Mouse (Mus musculus) embryonic stem cell, embryonic (primary cell): ENCODE results near the gene Dnah17.

Experiments
- CTCF ChIA-PET, 4 experiments: fragments of 300-600 bp in 2 of 4; fragments of 350-600 bp in 2 of 4; sonication (Branson Sonifier 250); formaldehyde crosslinking; loops; one replicate each; lab custom pipeline; 2022; ENCODE audit warnings: inconsistent platforms in 2 of 4; lab: Charles Lee
- POLR2A ChIA-PET, 4 experiments: fragments of 300-600 bp in 2 of 4; fragments of 350-600 bp in 2 of 4; sonication (Branson Sonifier 250); formaldehyde crosslinking; loops; one replicate each; lab custom pipeline; 2022; ENCODE audit warnings: antibody characterized with exemption in 4 of 4, inconsistent platforms in 1 of 4; lab: Charles Lee

Gene Dnah17

DNA sequence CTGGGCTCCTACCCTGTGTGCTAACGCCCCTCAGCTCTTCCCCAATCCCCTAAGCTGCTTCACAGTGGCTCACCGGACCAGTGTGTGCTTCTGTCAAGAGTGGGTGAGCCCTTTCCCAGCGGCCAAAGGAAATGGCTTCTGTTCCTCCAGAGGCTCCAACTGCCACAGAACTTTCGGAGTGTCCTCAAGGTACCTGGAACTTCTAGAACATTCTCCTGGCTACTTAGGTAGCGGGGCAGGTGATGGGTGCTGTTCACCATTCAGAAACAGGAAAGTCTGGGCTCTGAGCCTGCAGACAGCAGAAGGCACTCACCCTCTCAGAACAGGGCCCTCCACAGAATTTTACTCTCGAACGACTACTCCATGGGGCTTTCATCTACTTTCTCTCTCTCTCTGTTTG lies at the start of gene Dnah17:
TSS of gene Dnah17 (minus strand) at position 101 of the 400 bp plus-strand sequence.
- POLR2A ChIA-PET, result interaction anchor here in 2 of 4 experiments (0.5 to 1.1 kb wide), 3 partner anchors 9 to 16 kb away, joined by 3 to 5 read pairs (median 3); no protein-coding TSS in a partner anchor
- CTCF ChIA-PET, result interaction anchor here in 1 of 4 experiments (0.7 kb wide), 1 partner anchor 340 kb away, joined by 3 read pairs; no protein-coding TSS in a partner anchor

DNA sequence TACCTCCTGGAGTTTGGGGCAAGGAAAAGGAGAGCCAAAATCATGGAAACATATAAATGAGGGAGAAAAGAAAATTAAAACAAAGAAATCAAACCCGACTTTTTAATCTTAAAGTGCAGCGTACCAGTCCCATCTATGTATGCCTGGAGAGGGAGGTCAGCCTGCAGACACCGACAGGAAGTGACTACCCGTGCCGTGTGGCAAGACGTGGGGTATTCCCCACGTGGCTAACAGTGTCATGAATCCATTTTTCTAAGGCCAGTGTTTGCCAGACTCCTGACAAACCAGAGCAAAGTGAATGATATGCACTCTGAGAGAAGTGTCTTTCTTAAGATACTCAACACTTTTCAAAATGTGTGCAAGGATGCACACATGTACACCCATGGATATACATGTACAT lies 49.8 kb upstream of the Dnah17 start:
- ChIA-PET CTCF (interaction anchor here in 1 of 4 experiments (1.3 kb wide), 1 partner anchor 15 kb away, joined by 4 read pairs; no protein-coding TSS in a partner anchor), POLR2A (no interaction called here)

DNA sequence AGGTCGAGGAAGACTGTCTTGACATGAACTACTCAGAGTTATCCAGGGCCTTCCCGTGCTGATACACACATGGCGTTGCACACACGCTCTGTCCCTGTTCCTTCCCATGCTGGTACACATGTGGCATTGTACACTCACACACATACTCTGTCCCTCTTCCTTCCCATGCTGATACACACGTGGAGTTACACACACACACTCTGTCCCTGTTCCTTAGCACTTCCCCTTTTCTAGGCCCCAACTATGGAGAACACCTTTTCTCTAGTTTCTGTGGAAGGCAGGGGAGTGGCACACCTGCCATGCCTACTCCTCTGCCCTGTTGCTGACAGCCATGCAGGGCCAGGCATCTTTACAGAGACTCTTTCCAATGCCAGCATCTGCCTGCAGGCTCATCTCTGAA lies 47.8 kb upstream of the Dnah17 start:
- CTCF ChIA-PET, result no interaction called here
- POLR2A ChIA-PET, result interaction anchor here in 1 of 4 experiments (0.6 kb wide), 1 partner anchor 183 kb away, joined by 3 read pairs; no protein-coding TSS in a partner anchor

DNA sequence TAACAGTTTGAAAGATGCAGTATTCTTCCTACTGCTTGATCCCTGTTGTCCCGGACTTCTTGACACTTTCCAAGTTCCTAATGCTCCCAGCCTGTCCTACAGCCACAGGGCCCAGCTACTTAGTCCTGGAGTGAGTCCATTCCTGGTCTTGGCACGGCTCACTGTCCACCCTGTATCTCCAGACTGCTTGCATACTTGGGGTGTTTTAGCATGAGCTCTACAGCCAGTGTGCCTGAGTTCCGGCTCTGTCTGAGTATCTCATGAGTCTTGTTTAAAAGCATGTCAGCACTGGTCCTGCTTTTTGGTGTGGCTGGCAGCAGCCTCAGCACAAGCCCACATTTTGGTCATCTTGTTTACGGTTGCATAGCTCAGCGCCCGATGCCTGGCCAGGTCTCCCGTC lies 44.3 kb upstream of the Dnah17 start:
- POLR2A ChIA-PET, result interaction anchor here in 1 of 4 experiments (1.7 kb wide), 1 partner anchor 9 kb away, joined by 4 read pairs; no protein-coding TSS in a partner anchor
- CTCF ChIA-PET, result no interaction called here

DNA sequence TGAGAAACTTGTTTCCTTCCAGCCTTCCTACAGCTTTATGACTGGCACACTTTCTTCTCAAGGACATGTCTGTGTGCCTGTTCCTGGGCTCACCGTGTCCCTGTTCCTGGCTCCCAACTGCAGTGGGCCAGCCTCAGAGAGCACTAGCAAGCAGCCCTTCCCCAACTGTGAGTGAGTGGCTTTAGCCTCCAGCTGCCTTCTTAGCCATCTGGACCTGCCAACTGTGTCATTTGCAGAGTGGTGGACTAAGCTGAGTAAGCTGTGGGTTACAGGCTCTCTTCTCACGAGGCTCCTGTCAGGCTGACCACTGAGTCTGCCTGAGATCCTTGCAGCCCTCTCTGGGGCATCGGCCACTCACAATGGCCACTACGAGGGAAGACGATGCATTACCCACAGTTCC lies 42.3 kb upstream of the Dnah17 start:
- CTCF ChIA-PET, result interaction anchor here in 3 of 4 experiments (0.6 to 0.9 kb wide), 3 partner anchors 187 to 566 kb away, joined by 3 to 8 read pairs (median 4); no protein-coding TSS in a partner anchor
- POLR2A ChIA-PET, result no interaction called here

GRCm38 (mm10) chr11:118170333-118170732 lies 39.9 kb upstream of the Dnah17 start:
- ChIA-PET CTCF (interaction anchor here in 2 of 4 experiments (0.7 to 1.0 kb wide), 2 partner anchors 19 to 478 kb away, joined by 3 to 5 read pairs; no protein-coding TSS in a partner anchor), POLR2A (no interaction called here)

DNA sequence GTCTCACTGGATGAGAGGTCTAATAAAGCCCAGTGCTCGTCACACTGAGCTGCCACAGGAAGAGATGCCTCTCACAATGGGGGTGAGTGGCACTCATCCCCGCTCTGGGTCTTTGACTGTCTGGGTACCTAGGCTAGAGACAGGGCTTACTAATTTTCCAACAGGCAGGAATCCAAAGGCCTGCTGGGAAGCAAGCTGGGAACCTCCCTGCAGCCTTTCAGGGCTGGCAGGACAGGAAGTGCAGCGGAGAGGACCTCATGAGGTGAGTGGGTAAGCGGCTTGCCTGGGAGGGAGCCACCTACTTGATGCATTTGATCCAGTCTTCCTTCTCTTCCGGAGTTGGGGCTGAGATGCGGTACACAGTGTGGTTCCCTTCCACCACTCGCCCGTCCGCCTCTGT lies 38.3 kb upstream of the Dnah17 start:
- POLR2A ChIA-PET, result interaction anchor here in 2 of 4 experiments (0.6 to 1.0 kb wide), 2 partner anchors 38 to 59 kb away, joined by 3 read pairs; no protein-coding TSS in a partner anchor
- CTCF ChIA-PET, result interaction anchor here in 1 of 4 experiments (0.5 kb wide), 1 partner anchor 390 kb away, joined by 5 read pairs; no protein-coding TSS in a partner anchor

- ChIA-PET CTCF (interaction anchor here in 1 of 4 experiments (1.8 kb wide), 1 partner anchor 90 kb away, joined by 4 read pairs; no protein-coding TSS in a partner anchor), POLR2A (interaction anchor here in 3 of 4 experiments (0.6 to 1.5 kb wide), 3 partner anchors 8 to 215 kb away, joined by 3 to 4 read pairs (median 3); no protein-coding TSS in a partner anchor)
Observed at GRCm38 (mm10) chr11:118166626-118167025, 36.2 kb upstream of the Dnah17 start.

GRCm38 (mm10) chr11:118165681-118166080 lies 35.2 kb upstream of the Dnah17 start:
- POLR2A ChIA-PET, result interaction anchor here in 2 of 4 experiments (0.9 to 1.5 kb wide), 5 partner anchors 9 to 68 kb away, joined by 3 to 4 read pairs (median 3); no protein-coding TSS in a partner anchor
- CTCF ChIA-PET, result interaction anchor here in 3 of 4 experiments (0.6 to 1.8 kb wide), 10 partner anchors 14 to 585 kb away, joined by 3 to 6 read pairs (median 3); no protein-coding TSS in a partner anchor

DNA sequence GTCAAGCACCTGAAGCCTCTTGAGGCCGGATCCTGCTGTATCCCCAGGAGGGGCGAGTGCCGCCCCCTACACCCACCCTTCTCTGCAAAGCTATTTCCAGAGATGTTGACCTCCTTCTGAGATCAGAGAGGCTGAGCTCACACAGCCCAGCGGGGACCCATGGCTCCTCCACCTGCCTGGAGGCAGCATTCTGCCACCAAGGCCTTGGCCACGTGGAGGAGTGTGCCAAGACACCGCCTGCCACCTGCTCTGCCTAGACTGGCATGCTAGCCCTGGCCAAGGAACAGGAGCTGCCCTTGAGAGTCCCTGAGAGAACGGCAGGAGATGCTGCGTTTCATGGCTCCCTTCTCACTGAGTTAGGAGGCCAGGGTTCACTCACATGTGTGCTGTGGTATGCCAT lies 34.1 kb upstream of the Dnah17 start:
- CTCF ChIA-PET, result interaction anchor here in 1 of 4 experiments (1.8 kb wide), 1 partner anchor 61 kb away, joined by 5 read pairs; no protein-coding TSS in a partner anchor

GRCm38 (mm10) chr11:118162245-118162644 lies 31.8 kb upstream of the Dnah17 start:
- ChIA-PET POLR2A (no interaction called here), CTCF (no interaction called here)

More for the DNA sequence above, 34.1 kb upstream of the Dnah17 start:
- POLR2A ChIA-PET, result interaction anchor here in 2 of 4 experiments (0.6 to 1.4 kb wide), 3 partner anchors 10 to 313 kb away, joined by 3 to 4 read pairs (median 3); no protein-coding TSS in a partner anchor

- CTCF ChIA-PET, result interaction anchor here in 2 of 4 experiments (0.7 to 1.1 kb wide), 2 partner anchors 59 to 1667 kb away, joined by 3 read pairs; partner anchors contain the start of gene Prpsap1 (in 1 of the 2)
- POLR2A ChIA-PET, result no interaction called here
Observed at GRCm38 (mm10) chr11:118161240-118161639, 30.8 kb upstream of the Dnah17 start.

DNA sequence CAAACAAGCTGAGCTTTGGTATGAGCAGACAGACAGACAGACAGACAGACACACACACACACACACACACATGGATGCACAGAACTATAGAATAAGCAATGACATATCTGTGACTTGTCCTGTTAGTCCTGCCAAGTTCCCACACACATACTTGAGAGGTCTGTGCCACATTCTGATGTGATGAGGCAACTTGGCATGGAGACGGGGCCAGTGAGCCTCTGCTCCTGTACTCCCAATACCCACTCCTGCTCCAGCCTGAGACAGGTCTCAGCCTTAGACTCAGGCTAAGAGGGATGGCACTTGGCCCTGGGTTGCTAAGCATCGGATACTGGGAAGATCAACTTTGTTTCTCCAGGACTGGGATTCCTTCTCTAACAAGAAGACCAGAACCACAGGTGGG lies 30.3 kb upstream of the Dnah17 start:
- ChIA-PET CTCF (interaction anchor here in 2 of 4 experiments (0.7 to 1.1 kb wide), 2 partner anchors 59 to 1667 kb away, joined by 3 read pairs; partner anchors contain the start of gene Prpsap1 (in 1 of the 2)), POLR2A (no interaction called here)

DNA sequence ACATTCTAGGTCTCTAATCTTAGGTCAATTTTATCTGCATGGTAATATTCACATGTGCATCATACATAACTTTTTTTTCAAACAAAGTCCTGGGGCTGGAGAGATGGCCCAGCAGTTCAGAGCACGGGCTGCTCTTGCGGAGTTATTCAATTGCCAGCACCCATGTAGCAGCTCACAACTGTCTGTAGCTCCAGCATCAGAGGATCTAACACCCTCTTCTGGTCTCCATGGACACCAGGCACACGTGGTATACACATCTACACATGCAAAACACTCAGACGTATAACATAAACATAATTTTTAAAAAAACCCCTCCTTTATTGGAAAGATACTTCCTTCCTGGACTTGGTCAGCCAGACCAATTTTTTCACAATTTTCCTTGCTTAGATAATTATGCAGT lies 28.3 kb upstream of the Dnah17 start:
- POLR2A ChIA-PET, result no interaction called here

DNA sequence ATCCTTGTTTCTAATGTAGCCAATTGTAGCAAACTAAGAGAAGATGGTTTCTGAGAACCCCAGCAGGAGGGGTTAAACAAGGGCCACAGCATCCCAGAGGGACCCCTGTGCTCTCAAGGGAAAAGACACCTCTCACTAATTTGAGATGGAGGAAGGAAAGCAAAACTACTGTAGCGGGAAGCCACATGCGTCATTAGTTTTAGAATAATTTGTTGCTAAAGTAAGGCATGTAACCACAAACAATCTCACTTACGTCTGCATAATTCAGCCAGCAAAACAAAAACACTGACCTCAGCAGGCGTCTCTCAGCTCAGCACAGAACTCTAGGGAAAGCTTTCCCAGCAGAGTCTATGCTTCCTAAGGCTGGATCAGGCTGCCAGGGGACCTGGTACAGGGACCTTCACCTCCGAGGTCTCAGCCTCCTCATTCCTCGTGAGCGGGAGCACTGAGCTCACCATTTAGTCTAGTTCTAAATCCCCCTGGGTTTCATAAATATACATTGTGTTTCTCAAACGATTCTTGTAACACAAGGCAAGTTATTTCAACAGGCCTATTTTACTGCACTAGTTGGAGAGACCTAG lies 26.1 kb upstream of the Dnah17 start:
- ChIA-PET CTCF (interaction anchor here in 1 of 4 experiments (0.6 kb wide), 1 partner anchor 175 kb away, joined by 3 read pairs; no protein-coding TSS in a partner anchor), POLR2A (interaction anchor here in 1 of 4 experiments (0.6 kb wide), 1 partner anchor 23 kb away, joined by 3 read pairs; no protein-coding TSS in a partner anchor)

More for the DNA sequence above, 28.3 kb upstream of the Dnah17 start:
- CTCF ChIA-PET, result no interaction called here

DNA sequence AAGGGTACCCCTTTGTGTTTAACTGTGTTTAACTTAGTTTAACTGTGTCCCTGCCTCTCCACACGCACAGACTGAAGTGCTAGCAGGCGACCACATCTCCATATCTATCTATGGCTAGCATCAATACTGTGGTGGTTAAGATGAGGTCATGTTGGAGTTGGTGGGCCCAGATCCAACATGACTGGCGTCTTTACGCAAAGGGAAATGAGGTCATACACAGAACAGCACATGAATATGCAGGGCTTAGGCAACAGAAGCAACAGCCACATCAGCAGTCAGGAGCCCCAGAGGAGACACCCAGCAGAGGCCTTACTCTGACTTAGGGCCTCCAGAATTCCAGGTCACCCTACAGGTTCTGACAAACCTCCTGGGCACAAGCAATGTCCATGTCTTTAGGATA lies 22.5 kb upstream of the Dnah17 start:
- ChIA-PET CTCF (no interaction called here), POLR2A (no interaction called here)

- CTCF ChIA-PET, result interaction anchor here (0.6 to 0.7 kb wide), 5 partner anchors 9 to 847 kb away, joined by 3 read pairs; no protein-coding TSS in a partner anchor
- POLR2A ChIA-PET, result interaction anchor here in 1 of 4 experiments (0.9 to 1.1 kb wide), 2 partner anchors 11 to 22 kb away, joined by 4 read pairs; no protein-coding TSS in a partner anchor
Observed at GRCm38 (mm10) chr11:118151423-118152180, 21.2 kb upstream of the Dnah17 start.

DNA sequence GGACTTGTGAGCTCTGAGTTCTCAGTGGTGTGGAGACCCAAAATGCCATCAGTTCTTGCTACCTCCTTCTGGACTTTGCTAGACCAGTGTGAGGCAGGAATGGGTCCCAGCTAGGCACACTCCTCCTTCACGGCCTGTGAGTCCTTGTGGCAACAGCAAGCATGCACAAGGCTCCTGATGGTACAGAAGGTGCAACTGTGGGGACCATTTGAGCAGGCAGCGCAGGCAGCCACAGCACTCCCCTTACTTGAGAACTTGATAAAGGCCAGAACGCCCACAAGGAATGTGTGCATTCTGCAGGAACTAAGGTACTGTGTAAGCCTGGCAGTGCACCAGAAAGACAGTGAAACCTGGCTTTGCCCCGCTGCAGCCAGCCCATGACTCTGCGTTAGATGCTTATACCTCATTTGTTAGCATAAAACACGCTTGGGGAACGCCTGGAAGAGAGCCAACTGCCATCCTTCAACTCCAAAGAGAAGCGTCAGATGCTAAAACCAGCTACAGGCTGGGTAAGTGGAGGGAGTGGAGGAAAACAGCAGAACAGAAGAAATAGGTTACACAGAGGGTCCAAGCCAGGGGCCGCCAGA lies 19.8 kb upstream of the Dnah17 start:
- ChIA-PET POLR2A (no interaction called here), CTCF (interaction anchor here in 1 of 4 experiments (0.6 kb wide), 1 partner anchor 309 kb away, joined by 5 read pairs; no protein-coding TSS in a partner anchor)
